Mouse (Mus musculus) small intestine, adult 2 months (tissue): ENCODE measurements around the gene Ccdc60.

ENCODE experiments used
- CTCF ChIP-seq: fragments of 200-500 bp; IDR thresholded peaks from 2 replicates; pipeline ENCODE4 v1.5.1; 2012; ENCODE audit warnings: low read depth, mild to moderate bottlenecking, control low read depth, inconsistent platforms, low read length, moderate library complexity, mixed read lengths; ENCODE audit not compliant: insufficient replicate concordance, insufficient read length; ENCODE audit errors: extremely low read depth
- POLR2A ChIP-seq: fragments of 200-500 bp; IDR thresholded peaks from 2 replicates; pipeline ENCODE4 v1.6.1; 2012; ENCODE audit warnings: low read depth, mild to moderate bottlenecking, control low read depth, inconsistent platforms, low read length, moderate library complexity

GRCm38 (mm10) chr5:116224023-116224422 is 64.8 kb downstream of the Ccdc60 start:
- TF ChIP-seq POLR2A (no peak), CTCF (no peak)
